Mouse (Mus musculus): ENCODE results near the gene Cul4a. TPM values are rescaled to one million over a fixed set of nuclear protein-coding genes. Genes with fewer than 3 reads are reported as not detected.

The Cul4a gene
- polyA plus RNA-seq (2012; ENCODE audit: low replicate concordance) = 84.0 and 89.8 TPM in 2 replicates

GRCm38 (mm10) chr8:13105087-13105881 lies at the start of gene Cul4a, which contains the start of gene Pcid2:
Gene Cul4a (plus strand): TSS chr8:13105621.
Gene Pcid2 (minus strand): TSS chr8:13105459.

GRCm38 (mm10) chr8:13060441-13061150 lies 44.8 kb upstream of the Cul4a start, which contains the start of gene Proz:
Gene Proz (plus strand): TSS chr8:13060914.

GRCm38 (mm10) chr8:13158718-13159376 lies 53.4 kb downstream of the Cul4a start, which contains the start of gene Lamp1:
Gene Lamp1 (plus strand): TSS chr8:13159161.

Other genes with a start within 250 kb of the Cul4a start
- gene Mcf2l, start 231.8 kb upstream of the Cul4a start, polyA plus RNA-seq (2012; ENCODE audit: low replicate concordance) = 1.0 and 1.9 TPM in 2 replicates
- gene F7, start 79.6 kb upstream of the Cul4a start, polyA plus RNA-seq (2012; ENCODE audit: low replicate concordance) = 0.15 TPM in 1 of 2 replicates, not detected in the other
- gene F10, start 68.3 kb upstream of the Cul4a start, polyA plus RNA-seq (2012; ENCODE audit: low replicate concordance) = 0.20 and 2.8 TPM in 2 replicates
- 0.08 TPM in 1 of 2 replicates, not detected in the other for gene Proz, start 44.7 kb upstream of the Cul4a start, polyA plus RNA-seq (2012; ENCODE audit: low replicate concordance)
- 7.4 and 34.0 TPM in 2 replicates for gene Pcid2, start 162 bp upstream of the Cul4a start, polyA plus RNA-seq (2012; ENCODE audit: low replicate concordance)
- 115 and 382 TPM in 2 replicates for gene Lamp1, start 53.5 kb downstream of the Cul4a start, polyA plus RNA-seq (2012; ENCODE audit: low replicate concordance)
- 7.6 and 10.3 TPM in 2 replicates for gene Grtp1, start 95.0 kb downstream of the Cul4a start, polyA plus RNA-seq (2012; ENCODE audit: low replicate concordance)
- not detected in 2 replicates for gene Adprhl1, start 148.5 kb downstream of the Cul4a start, polyA plus RNA-seq (2012; ENCODE audit: low replicate concordance)
- 0.43 and 4.0 TPM in 2 replicates for gene Dcun1d2, start 182.5 kb downstream of the Cul4a start, polyA plus RNA-seq (2012; ENCODE audit: low replicate concordance)
- 4.4 and 13.1 TPM in 2 replicates for gene Tmco3, start 182.6 kb downstream of the Cul4a start, polyA plus RNA-seq (2012; ENCODE audit: low replicate concordance)
- 13.5 and 32.3 TPM in 2 replicates for gene Tfdp1, start 233.1 kb downstream of the Cul4a start, polyA plus RNA-seq (2012; ENCODE audit: low replicate concordance)